Mouse (Mus musculus): ENCODE results near the gene Pex12. TPM values are rescaled to one million over a fixed set of nuclear protein-coding genes. Genes with fewer than 3 reads are reported as not detected.

Gene Pex12
- polyA plus RNA-seq, 1 experiment from 2014 or later = 18.0 TPM

- no peaks in the 10 kb centered on the region for H3K9me3 ChIP-seq (replicated peaks)
- no peak for DNase-seq (ENCODE audit: low spot score)
- WGBS = 92% methylated on average over 9 of the region's 9 CpGs
- peak overlapping the region; percentile 85 for H3K4me3 ChIP-seq
- H3K4me1 ChIP-seq = peaks cover 48% of the 10 kb centered on the region
- peaks cover 29% of the 10 kb centered on the region for H3K36me3 ChIP-seq
- H3K27ac ChIP-seq (replicated peaks) = no peak overlapping the region
- no peaks in the 10 kb centered on the region for H3K27me3 ChIP-seq (ENCODE audit: low read depth, poor library complexity, severe bottlenecking)
Measured at GRCm38 (mm10) chr11:83299724-83300123, 2.7 kb downstream of the Pex12 start.

GRCm38 (mm10) chr11:83298225-83299195, 3.9 kb downstream of the Pex12 start, which contains the start of gene Ap2b1:
Gene Ap2b1 (plus strand): TSS chr11:83299024.
- peak within 1 kb of the TSS; percentile 85 for H3K4me3 ChIP-seq
- peak within 1 kb of the TSS; percentile 93 for H3K27ac ChIP-seq (replicated peaks)
- WGBS = 3% methylated on average over 56 of the region's 56 CpGs
- H3K4me1 ChIP-seq = peaks cover 42% of the 10 kb centered on the region
- peak; percentile 94 for DNase-seq (ENCODE audit: low spot score)
- H3K27me3 ChIP-seq (ENCODE audit: low read depth, poor library complexity, severe bottlenecking) = no peaks in the 10 kb centered on the region
- H3K9me3 ChIP-seq (replicated peaks) = no peaks in the 10 kb centered on the region
- peaks cover 34% of the 10 kb centered on the region for H3K36me3 ChIP-seq

- WGBS = 75% methylated on average over 6 of the region's 6 CpGs
- H3K4me3 ChIP-seq = peak overlapping the region; percentile 85
- H3K27me3 ChIP-seq (ENCODE audit: low read depth, poor library complexity, severe bottlenecking) = no peaks in the 10 kb centered on the region
- H3K9me3 ChIP-seq (replicated peaks) = no peaks in the 10 kb centered on the region
- peak overlapping the region; percentile 93 for H3K27ac ChIP-seq (replicated peaks)
- DNase-seq (ENCODE audit: low spot score) = no peak
- peaks cover 34% of the 10 kb centered on the region for H3K36me3 ChIP-seq
- H3K4me1 ChIP-seq = peaks cover 45% of the 10 kb centered on the region
Measured at GRCm38 (mm10) chr11:83297816-83298215, 4.6 kb downstream of the Pex12 start.

- H3K4me3 ChIP-seq = no peak overlapping the region
- no peaks in the 10 kb centered on the region for H3K9me3 ChIP-seq (replicated peaks)
- no peak overlapping the region for H3K27ac ChIP-seq (replicated peaks)
- peaks cover 34% of the 10 kb centered on the region for H3K36me3 ChIP-seq
- 91% methylated on average over 2 of the region's 2 CpGs for whole genome bisulfite sequencing
- DNase-seq (ENCODE audit: low spot score) = no peak
- H3K4me1 ChIP-seq = peaks cover 42% of the 10 kb centered on the region
- no peaks in the 10 kb centered on the region for H3K27me3 ChIP-seq (ENCODE audit: low read depth, poor library complexity, severe bottlenecking)
Measured at GRCm38 (mm10) chr11:83294133-83294532, 8.3 kb downstream of the Pex12 start.

GRCm38 (mm10) chr11:83293182-83293581, 9.2 kb downstream of the Pex12 start:
- Histone ChIP-seq H3K9me3 (replicated peaks) (no peaks in the 10 kb centered on the region), H3K36me3 (peaks cover 34% of the 10 kb centered on the region), H3K27ac (replicated peaks) (no peak overlapping the region), H3K4me1 (peaks cover 39% of the 10 kb centered on the region), H3K27me3 (ENCODE audit: low read depth, poor library complexity, severe bottlenecking) (no peaks in the 10 kb centered on the region), H3K4me3 (peak overlapping the region; percentile 70)
- no peak for DNase-seq (ENCODE audit: low spot score)
- 92% methylated on average over 1 of the region's 1 CpGs for WGBS

- DNase-seq (ENCODE audit: low spot score) = no peak
- H3K4me3 ChIP-seq = peak overlapping the region; percentile 70
- H3K9me3 ChIP-seq (replicated peaks) = no peaks in the 10 kb centered on the region
- 4% methylated on average over 5 of the region's 5 CpGs for WGBS
- H3K27me3 ChIP-seq (ENCODE audit: low read depth, poor library complexity, severe bottlenecking) = no peaks in the 10 kb centered on the region
- peak overlapping the region; percentile 93 for H3K27ac ChIP-seq (replicated peaks)
- peaks cover 30% of the 10 kb centered on the region for H3K36me3 ChIP-seq
- peaks cover 30% of the 10 kb centered on the region for H3K4me1 ChIP-seq
Measured at GRCm38 (mm10) chr11:83292251-83292587, 10.2 kb downstream of the Pex12 start.

- Histone ChIP-seq H3K27ac (replicated peaks) (peak overlapping the region; percentile 93), H3K4me3 (peak overlapping the region; percentile 70), H3K9me3 (replicated peaks) (no peaks in the 10 kb centered on the region), H3K27me3 (ENCODE audit: low read depth, poor library complexity, severe bottlenecking) (no peaks in the 10 kb centered on the region), H3K36me3 (peaks cover 24% of the 10 kb centered on the region), H3K4me1 (peaks cover 27% of the 10 kb centered on the region)
- DNase-seq (ENCODE audit: low spot score) = peak; percentile 95
- 0% methylated on average over 38 of the region's 38 CpGs for WGBS
Measured at GRCm38 (mm10) chr11:83291375-83292250, 10.8 kb downstream of the Pex12 start.

GRCm38 (mm10) chr11:83289633-83290032, 12.8 kb downstream of the Pex12 start:
- WGBS = 83% methylated on average over 2 of the region's 2 CpGs
- H3K27ac ChIP-seq (replicated peaks) = no peak overlapping the region
- H3K4me3 ChIP-seq = no peak overlapping the region
- H3K27me3 ChIP-seq (ENCODE audit: low read depth, poor library complexity, severe bottlenecking) = no peaks in the 10 kb centered on the region
- H3K4me1 ChIP-seq = peaks cover 27% of the 10 kb centered on the region
- DNase-seq (ENCODE audit: low spot score) = no peak
- H3K36me3 ChIP-seq = peaks cover 4% of the 10 kb centered on the region; the same call in 1 of the 2 replicates
- H3K9me3 ChIP-seq (replicated peaks) = no peaks in the 10 kb centered on the region

GRCm38 (mm10) chr11:83289036-83289435, 13.3 kb downstream of the Pex12 start:
- H3K4me3 ChIP-seq = no peak overlapping the region
- no peaks in the 10 kb centered on the region for H3K27me3 ChIP-seq (ENCODE audit: low read depth, poor library complexity, severe bottlenecking)
- H3K36me3 ChIP-seq = no peaks in the 10 kb centered on the region
- H3K4me1 ChIP-seq = peaks cover 26% of the 10 kb centered on the region
- no peak for DNase-seq (ENCODE audit: low spot score)
- 92% methylated on average over 5 of the region's 5 CpGs for WGBS
- no peaks in the 10 kb centered on the region for H3K9me3 ChIP-seq (replicated peaks)
- no peak overlapping the region for H3K27ac ChIP-seq (replicated peaks)

- Histone ChIP-seq H3K9me3 (replicated peaks) (no peaks in the 10 kb centered on the region), H3K4me1 (peaks cover 6% of the 10 kb centered on the region), H3K4me3 (no peak within 1 kb of the TSS), H3K27me3 (ENCODE audit: low read depth, poor library complexity, severe bottlenecking) (no peaks in the 10 kb centered on the region), H3K36me3 (no peaks in the 10 kb centered on the region), H3K27ac (replicated peaks) (no peak within 1 kb of the TSS)
- WGBS = 65% methylated on average over 1 of the region's 1 CpGs
- DNase-seq (ENCODE audit: low spot score) = no peak
Measured at GRCm38 (mm10) chr11:83286566-83286965, 15.8 kb downstream of the Pex12 start, which contains the start of gene Slfn14. Gene Slfn14 (minus strand): TSS chr11:83286726.

- WGBS = 93% methylated on average over 4 of the region's 4 CpGs
- Histone ChIP-seq H3K36me3 (no peaks in the 10 kb centered on the region), H3K27ac (replicated peaks) (no peak overlapping the region), H3K4me3 (no peak overlapping the region), H3K9me3 (replicated peaks) (no peaks in the 10 kb centered on the region), H3K27me3 (ENCODE audit: low read depth, poor library complexity, severe bottlenecking) (no peaks in the 10 kb centered on the region), H3K4me1 (peaks cover 2% of the 10 kb centered on the region)
- no peak for DNase-seq (ENCODE audit: low spot score)
Measured at GRCm38 (mm10) chr11:83285627-83286026, 16.8 kb downstream of the Pex12 start.

GRCm38 (mm10) chr11:83282084-83282483, 20.3 kb downstream of the Pex12 start:
- H3K9me3 ChIP-seq (replicated peaks) = no peaks in the 10 kb centered on the region
- no peak overlapping the region for H3K4me3 ChIP-seq
- H3K36me3 ChIP-seq = no peaks in the 10 kb centered on the region
- no peaks in the 10 kb centered on the region for H3K27me3 ChIP-seq (ENCODE audit: low read depth, poor library complexity, severe bottlenecking)
- 73% methylated on average over 2 of the region's 2 CpGs for WGBS
- H3K4me1 ChIP-seq = no peaks in the 10 kb centered on the region
- DNase-seq (ENCODE audit: low spot score) = no peak
- H3K27ac ChIP-seq (replicated peaks) = no peak overlapping the region

All from midbrain, embryonic 10.5 days (tissue).